Mouse (Mus musculus): ENCODE measurements around the gene Rnf223.
"Not testable (repeated sequence)": the region's sequence is repeated elsewhere in the genome, so short reads cannot be mapped to it uniquely, and the experiment has no call there.

DNA sequence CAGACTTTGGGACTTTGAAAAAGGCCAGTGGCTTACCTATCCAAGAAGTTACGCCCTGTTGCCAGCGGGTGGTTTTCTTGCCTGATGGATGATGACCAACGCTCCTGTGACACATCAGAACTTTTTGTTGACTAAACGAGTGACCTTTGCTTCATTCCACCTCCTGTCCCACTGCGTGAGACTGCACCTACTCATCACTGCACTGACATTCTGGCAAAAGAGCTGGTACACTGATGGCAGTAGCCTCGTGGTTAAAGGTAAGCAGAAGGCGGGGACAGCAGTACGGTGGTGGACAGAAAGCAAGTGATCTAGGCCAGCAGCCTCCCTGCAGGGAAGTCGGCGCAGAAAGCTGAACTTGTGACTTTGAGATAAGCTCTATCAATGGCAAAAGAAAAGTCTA is 20.6 kb downstream of the Rnf223 start:
- TF ChIP-seq GATA1 (IDR thresholded peaks at IDR 0.05; ENCODE audit: borderline replicate concordance, low read length); FLI1 (IDR thresholded peaks at IDR 0.05; ENCODE audit: low read length): not testable (repeated sequence)

Data from megakaryocyte, embryonic 14.5 days (primary cell).